Mouse (Mus musculus) lung, embryonic 14.5 days (tissue): ENCODE data around the gene Mtg2. TPM values are rescaled to one million over a fixed set of nuclear protein-coding genes. Genes with fewer than 3 reads are reported as not detected.

Experiments
- ATAC-seq: fragments of 200-750 bp; cut with Nextera tagmentation; 2 replicates; pipeline ENCODE4 v1.8.0; 2017; ENCODE audit warnings: mild to moderate bottlenecking, moderate TSS enrichment, moderate library complexity; ENCODE audit not compliant: insufficient read depth
- DNase-seq: peaks from one replicate; pipeline ENCODE4 v3.0.0-alpha.2; 2015
- H3K27ac ChIP-seq: fragments of 300-500 bp; sonication (generic); 2 replicates; pipeline ENCODE4 v1.5.1; 2014; ENCODE audit warnings: low read depth, mild to moderate bottlenecking, moderate library complexity
- H3K27me3 ChIP-seq: fragments of 300-500 bp; sonication (generic); 2 replicates; pipeline ENCODE4 v1.6.1; 2014; ENCODE audit warnings: low read length, control low read depth; ENCODE audit not compliant: insufficient read depth
- H3K36me3 ChIP-seq: fragments of 300-500 bp; sonication (generic); 2 replicates; pipeline ENCODE4 v1.6.1; 2014; ENCODE audit warnings: control low read depth; ENCODE audit not compliant: insufficient read depth
- H3K4me1 ChIP-seq: fragments of 300-500 bp; sonication (generic); 2 replicates; pipeline ENCODE4 v1.6.1; 2014; ENCODE audit warnings: antibody characterized with exemption, control low read depth; ENCODE audit not compliant: insufficient read depth
- H3K4me2 ChIP-seq: fragments of 300-500 bp; sonication (generic); 2 replicates; pipeline ENCODE4 v1.6.1; 2014; ENCODE audit warnings: mild to moderate bottlenecking
- H3K4me3 ChIP-seq: fragments of 300-500 bp; sonication (generic); 2 replicates; pipeline ENCODE4 v1.5.1; 2014; ENCODE audit warnings: low read depth, low read length
- H3K9ac ChIP-seq: fragments of 300-500 bp; sonication (generic); 2 replicates; pipeline ENCODE4 v1.6.1; 2014
- H3K9me3 ChIP-seq: fragments of 300-500 bp; sonication (generic); 2 replicates; pipeline ENCODE4 v1.6.1; 2016; ENCODE audit warnings: low read depth, low read length, control low read depth
- CTCF ChIP-seq: IDR thresholded peaks from 2 replicates; pipeline ENCODE4 v1.5.1; 2016; ENCODE audit warnings: antibody characterized with exemption, low read depth
- WGBS: fragments of 180-500 bp; shearing (Covaris S2); extraction: QIAGEN DNeasy Blood & Tissue Kit; methylation state at CpG from one replicate; pipeline ENCODE4 v1.1.7; 2014; 5-methylcytosine and 5-hydroxymethylcytosine counted together
- polyA plus RNA-seq: library from polyadenylated mRNA; unstranded; fragments of >200 nt; fragmentation: Nextera tagmentation; extraction: Ambion mirVana; gene quantifications from 2 replicates; pipeline ENCODE4 v1.2.1, GENCODE M21; 2014

Mtg2 gene
- polyA plus RNA-seq, 1 experiment from 2014 or later: 23.4 TPM

DNA sequence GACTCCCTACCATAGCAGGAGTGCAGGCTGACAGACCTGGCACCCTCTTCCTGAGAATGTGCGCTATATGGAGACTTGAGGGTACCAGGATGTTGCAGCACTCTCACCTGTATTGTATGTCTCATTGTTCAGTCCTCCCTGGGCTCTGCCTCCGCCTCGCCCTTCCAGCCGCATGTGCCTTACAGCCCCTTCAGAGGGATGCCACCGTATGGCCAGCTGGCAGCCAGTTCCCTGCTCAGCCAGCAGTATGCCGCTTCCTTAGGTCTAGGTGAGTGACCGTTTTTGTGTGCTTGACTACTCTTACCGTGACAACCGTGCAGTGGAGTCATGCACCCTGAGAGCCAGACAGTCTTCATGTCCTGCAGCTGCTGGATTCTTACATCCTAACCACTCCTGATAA, 42.6 kb upstream of the Mtg2 start:
- H3K9me3 ChIP-seq: no peaks in the 10 kb centered on the region
- H3K4me2 ChIP-seq: peak overlapping the region; percentile 72
- H3K27me3 ChIP-seq: peaks cover 9% of the 10 kb centered on the region
- peaks cover 15% of the 10 kb centered on the region for H3K4me1 ChIP-seq
- 0 out of 2 replicates have a peak overlapping the region, but pooled peaks have one; percentile 81 for H3K9ac ChIP-seq
- no peak for DNase-seq
- no peak for ATAC-seq
- TF ChIP-seq CTCF: no peak
- WGBS: 66% methylated on average over 9 of the region's 9 CpGs
- H3K4me3 ChIP-seq: 0 out of 2 replicates have a peak overlapping the region, but pooled peaks have one; percentile 95
- no peak overlapping the region for H3K27ac ChIP-seq
- peaks cover 60% of the 10 kb centered on the region for H3K36me3 ChIP-seq

DNA sequence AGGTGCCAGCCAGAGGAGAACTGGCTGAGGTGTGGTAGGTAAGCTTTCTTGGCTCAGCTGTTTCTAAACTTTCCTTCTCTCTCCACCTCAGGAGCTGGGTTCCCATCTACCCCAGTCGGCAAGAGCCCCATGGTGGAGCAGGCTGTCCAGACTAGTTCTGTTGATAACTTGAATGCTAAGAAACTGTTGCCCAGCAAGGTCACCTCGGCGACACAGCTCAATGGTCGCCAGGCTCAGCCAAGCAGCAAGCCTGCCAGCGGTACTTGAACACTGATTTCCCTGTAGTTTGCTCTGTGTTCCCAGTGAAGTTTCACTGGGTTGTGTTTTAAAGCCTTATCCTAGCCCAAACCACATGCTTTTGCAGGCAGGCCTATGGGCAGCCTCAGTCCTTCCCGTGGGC, 39.1 kb upstream of the Mtg2 start:
- TF ChIP-seq CTCF: no peak
- H3K4me1 ChIP-seq: peaks cover 11% of the 10 kb centered on the region
- peaks cover 95% of the 10 kb centered on the region for H3K36me3 ChIP-seq
- no peaks in the 10 kb centered on the region for H3K27me3 ChIP-seq
- no peak overlapping the region for H3K27ac ChIP-seq
- H3K9ac ChIP-seq: no peak overlapping the region
- H3K4me2 ChIP-seq: no peak overlapping the region
- H3K4me3 ChIP-seq: no peak overlapping the region
- DNase-seq (no peak), ATAC-seq (no peak)
- no peaks in the 10 kb centered on the region for H3K9me3 ChIP-seq
- WGBS: 94% methylated on average over 6 of the region's 6 CpGs

DNA sequence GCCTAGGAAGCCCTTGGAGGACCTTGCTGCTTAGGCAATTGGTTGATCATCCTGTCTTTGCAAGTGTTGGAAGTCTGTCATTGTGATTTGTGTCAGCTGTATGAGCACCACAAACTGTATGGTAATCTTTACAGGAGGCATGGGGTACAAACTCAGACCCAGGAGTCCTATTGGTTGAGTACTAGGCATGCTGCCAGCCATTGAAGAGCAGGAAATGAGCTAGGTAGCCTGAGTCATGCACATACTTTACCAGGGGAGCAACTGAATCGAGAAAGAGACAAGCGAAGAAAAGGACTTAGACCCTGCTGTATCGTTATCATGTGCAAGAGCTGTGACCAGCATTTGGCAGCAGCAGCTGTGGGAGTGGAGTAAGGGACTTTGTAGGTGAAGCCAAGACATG, 37.5 kb upstream of the Mtg2 start:
- TF ChIP-seq CTCF: no peak
- 75% methylated on average over 3 of the region's 3 CpGs for WGBS
- Histone ChIP-seq H3K9ac (no peak overlapping the region), H3K36me3 (peaks cover 100% of the 10 kb centered on the region), H3K9me3 (no peaks in the 10 kb centered on the region), H3K4me3 (no peak overlapping the region), H3K4me2 (no peak overlapping the region), H3K27me3 (no peaks in the 10 kb centered on the region), H3K4me1 (no peaks in the 10 kb centered on the region), H3K27ac (no peak overlapping the region)
- no peak for ATAC-seq
- peak; percentile 40 for DNase-seq

DNA sequence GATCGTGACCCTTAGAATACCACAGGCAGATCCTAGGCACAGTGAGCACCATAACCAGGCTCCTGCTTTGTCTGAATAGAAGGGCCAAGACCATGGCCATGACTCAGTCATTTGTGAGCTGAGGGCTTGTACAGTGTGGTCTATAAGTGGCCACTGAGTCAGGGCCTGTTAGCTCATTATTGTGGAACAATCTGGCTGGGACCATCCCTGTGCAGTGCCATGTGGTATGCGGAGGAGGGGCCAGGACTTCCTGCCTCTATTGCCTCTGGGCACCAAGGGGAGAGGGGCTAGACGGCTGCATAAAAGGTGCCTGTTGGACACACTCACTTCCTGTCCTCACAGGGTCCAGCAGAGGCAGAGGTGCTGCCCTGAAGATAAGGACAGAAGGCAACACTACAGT, 36.4 kb upstream of the Mtg2 start:
- Histone ChIP-seq H3K9me3 (no peaks in the 10 kb centered on the region), H3K9ac (no peak overlapping the region), H3K36me3 (peaks cover 100% of the 10 kb centered on the region), H3K4me3 (no peak overlapping the region), H3K27ac (no peak overlapping the region), H3K4me1 (no peaks in the 10 kb centered on the region), H3K27me3 (no peaks in the 10 kb centered on the region), H3K4me2 (no peak overlapping the region)
- ATAC-seq (peak; percentile 19), DNase-seq (no peak)
- WGBS: 61% methylated on average over 3 of the region's 3 CpGs
- TF ChIP-seq CTCF: no peak

DNA sequence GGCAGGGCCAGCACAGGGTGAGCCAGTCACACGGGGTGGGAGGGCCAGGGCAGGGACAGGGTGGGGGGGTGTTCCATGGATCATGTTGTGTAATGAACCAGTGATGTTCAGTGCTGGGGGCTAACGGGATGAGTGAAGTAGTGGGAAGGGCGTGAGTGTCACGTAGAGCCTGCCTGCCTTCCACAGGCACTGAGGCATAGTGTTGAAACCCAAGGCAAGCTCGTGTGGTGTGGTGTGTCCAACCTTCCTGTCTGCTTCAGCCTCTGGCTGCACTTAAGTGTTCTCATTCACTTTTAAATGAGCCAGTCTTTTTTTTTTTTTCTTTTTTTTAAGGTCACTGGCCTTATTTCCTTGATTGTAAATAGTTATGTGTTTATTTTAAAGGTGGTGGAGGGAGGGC, 35.6 kb upstream of the Mtg2 start:
- WGBS: 62% methylated on average over 5 of the region's 5 CpGs
- H3K9ac ChIP-seq: no peak overlapping the region
- TF ChIP-seq CTCF: no peak
- peaks cover 100% of the 10 kb centered on the region for H3K36me3 ChIP-seq
- DNase-seq: no peak
- H3K27ac ChIP-seq: no peak overlapping the region
- ATAC-seq: no peak
- H3K4me2 ChIP-seq: no peak overlapping the region
- no peaks in the 10 kb centered on the region for H3K9me3 ChIP-seq
- no peak overlapping the region for H3K4me3 ChIP-seq
- H3K27me3 ChIP-seq: no peaks in the 10 kb centered on the region
- H3K4me1 ChIP-seq: no peaks in the 10 kb centered on the region

DNA sequence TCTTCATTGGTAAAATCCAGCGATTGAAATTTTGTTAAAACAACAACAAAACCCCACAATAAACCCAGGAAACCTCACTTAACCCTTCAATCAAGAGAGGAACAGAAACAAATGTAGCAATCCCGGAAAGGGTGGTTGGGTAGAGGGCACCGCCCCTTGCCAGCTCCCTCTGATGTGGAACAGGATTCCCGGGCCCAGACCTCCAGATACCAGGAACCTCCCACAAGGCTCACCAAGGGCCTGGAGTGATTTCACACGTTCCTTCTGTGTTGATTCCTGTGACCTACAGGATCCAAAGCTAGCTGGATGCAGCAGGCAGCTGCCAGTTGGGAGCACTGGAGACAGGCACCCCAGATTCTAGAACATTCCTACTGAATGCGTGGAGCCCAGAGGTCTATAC, 30.0 kb upstream of the Mtg2 start:
- TF ChIP-seq CTCF: no peak
- no peak for DNase-seq
- no peak overlapping the region for H3K27ac ChIP-seq
- 41% methylated on average over 6 of the region's 6 CpGs for WGBS
- H3K36me3 ChIP-seq: peaks cover 44% of the 10 kb centered on the region
- peak overlapping the region; percentile 91 for H3K4me2 ChIP-seq
- ATAC-seq: no peak
- H3K9ac ChIP-seq: no peak overlapping the region; the same call in 1 of the 2 replicates
- no peaks in the 10 kb centered on the region for H3K27me3 ChIP-seq
- no peaks in the 10 kb centered on the region for H3K9me3 ChIP-seq
- peaks cover 13% of the 10 kb centered on the region for H3K4me1 ChIP-seq
- H3K4me3 ChIP-seq: peak overlapping the region; percentile 99

DNA sequence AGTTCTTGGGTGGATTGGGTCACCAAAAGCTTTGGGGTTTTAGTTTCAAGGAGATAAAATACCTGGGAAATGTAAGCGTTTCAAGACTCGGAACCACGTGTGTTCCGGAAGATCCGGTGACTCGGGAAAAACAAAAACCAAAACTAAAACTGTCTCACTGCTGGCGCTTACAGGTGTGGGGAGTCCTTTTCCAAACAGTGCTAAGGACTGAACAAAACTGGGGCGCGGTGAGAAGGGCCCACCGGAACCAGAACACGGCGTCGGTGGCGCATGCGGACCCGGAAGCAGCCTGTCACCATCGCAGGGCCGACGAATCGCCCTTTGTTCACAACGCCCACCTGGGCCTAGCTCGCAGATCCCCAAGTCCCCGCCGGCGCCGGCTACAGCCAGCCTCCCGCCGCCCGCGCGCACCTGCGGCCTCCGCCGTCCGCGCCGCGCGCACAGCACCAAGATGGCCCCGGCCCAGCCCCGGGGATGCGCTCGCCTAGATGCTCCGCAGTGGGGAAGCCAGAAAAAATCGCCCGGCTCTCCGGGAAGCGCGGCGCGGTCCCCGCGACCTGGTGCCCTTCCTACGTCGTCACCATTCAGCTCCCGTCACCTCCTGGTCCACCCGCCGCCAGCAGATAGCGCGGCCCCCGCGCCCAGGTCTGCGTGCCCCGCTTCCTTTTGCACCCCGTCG, 28.7 kb upstream of the Mtg2 start:
- H3K9me3 ChIP-seq: no peaks in the 10 kb centered on the region
- H3K4me2 ChIP-seq: peak overlapping the region; percentile 91
- no peak for TF ChIP-seq CTCF
- peak; percentile 51 for DNase-seq
- H3K9ac ChIP-seq: peak overlapping the region; percentile 87
- peak overlapping the region; percentile 90 for H3K27ac ChIP-seq
- no peaks in the 10 kb centered on the region for H3K27me3 ChIP-seq
- H3K4me1 ChIP-seq: peaks cover 13% of the 10 kb centered on the region
- peak overlapping the region; percentile 99 for H3K4me3 ChIP-seq
- H3K36me3 ChIP-seq: peaks cover 31% of the 10 kb centered on the region
- peak; percentile 36 for ATAC-seq
- under 1% methylated on average over 60 of the region's 66 CpGs for WGBS
